Mouse (Mus musculus): ENCODE data around the gene Figla.
"Not testable (repeated sequence)": the region's sequence is repeated elsewhere in the genome, so short reads cannot be mapped to it uniquely, and the experiment has no call there.

The Figla gene

GRCm38 (mm10) chr6:86015871-86016270 lies at the start of gene Figla:
Gene Figla, plus strand, starts transcription at chr6:86016171.
- DNase-seq (ENCODE audit: extremely low spot score, low read depth, low spot score), result no peak

DNA sequence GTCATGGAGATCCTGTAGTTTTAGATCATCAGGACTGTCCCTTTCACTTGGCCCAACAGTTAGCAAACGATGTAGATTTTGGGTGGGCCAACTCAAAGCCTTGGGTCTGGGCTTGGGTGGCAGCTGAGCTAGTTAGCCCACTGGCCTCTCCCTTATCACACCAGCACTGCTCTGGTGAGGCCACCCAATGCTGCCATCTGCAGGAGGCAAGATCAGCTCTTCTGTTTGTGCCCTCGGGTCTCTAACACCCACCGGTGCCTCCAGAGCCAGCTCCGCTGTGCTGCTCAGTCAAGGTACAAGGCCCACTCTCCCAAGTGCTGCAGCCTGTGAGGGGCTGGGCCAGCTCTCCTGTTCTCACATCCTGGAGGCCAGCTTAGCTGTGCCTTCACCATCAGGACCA lies 49.3 kb upstream of the Figla start:
- DNase-seq (ENCODE audit: extremely low spot score, low read depth, low spot score), result no peak

GRCm38 (mm10) chr6:85969889-85970288 lies 46.1 kb upstream of the Figla start:
- no peak for DNase-seq (ENCODE audit: extremely low spot score, low read depth, low spot score)

DNA sequence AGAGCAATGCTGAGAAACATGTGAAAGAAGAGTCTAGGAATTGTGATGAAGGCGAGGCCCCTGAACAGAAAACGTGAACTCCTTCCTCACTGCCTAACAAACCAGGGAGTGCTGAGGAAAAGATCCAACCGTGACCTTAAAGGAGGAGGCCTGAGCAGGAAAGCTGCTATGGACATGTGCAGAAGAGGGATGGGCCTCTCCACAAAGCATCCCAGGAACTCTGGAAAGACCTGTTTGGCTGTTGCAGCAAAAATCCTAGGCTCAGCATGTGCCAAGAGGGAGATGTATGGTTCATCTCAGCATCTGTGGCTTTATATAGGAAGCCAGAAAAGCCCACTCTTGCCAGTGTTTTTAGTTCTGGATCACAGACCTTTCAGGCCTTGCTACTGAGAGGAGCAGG lies 43.3 kb upstream of the Figla start:
- DNase-seq (ENCODE audit: extremely low spot score, low read depth, low spot score), result no peak

GRCm38 (mm10) chr6:85973336-85973735 lies 42.6 kb upstream of the Figla start:
- DNase-seq (ENCODE audit: extremely low spot score, low read depth, low spot score), result no peak

GRCm38 (mm10) chr6:85974941-85975617 lies 40.9 kb upstream of the Figla start:
- DNase-seq (ENCODE audit: extremely low spot score, low read depth, low spot score), result no peak

GRCm38 (mm10) chr6:85975761-85976160 lies 40.2 kb upstream of the Figla start:
- no peak for DNase-seq (ENCODE audit: extremely low spot score, low read depth, low spot score)

DNA sequence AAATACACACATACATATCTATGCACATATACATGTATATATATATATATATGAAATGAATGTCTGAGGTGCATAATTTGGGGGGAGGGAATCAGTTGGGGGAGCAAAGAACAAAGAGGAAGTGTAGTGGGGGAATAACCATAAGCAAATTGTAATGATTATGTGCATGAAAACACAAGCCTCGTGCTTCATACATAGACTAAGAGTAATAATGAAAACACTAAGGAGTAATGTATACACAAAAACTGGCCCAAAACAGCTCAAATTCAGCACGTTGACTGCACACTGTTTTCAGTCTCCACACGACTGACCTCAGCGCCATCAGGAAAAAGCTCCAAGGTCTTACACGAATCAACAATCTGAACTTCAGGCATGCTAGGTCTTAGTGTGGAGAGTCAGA lies 39.7 kb upstream of the Figla start:
- no peak for DNase-seq (ENCODE audit: extremely low spot score, low read depth, low spot score)

- DNase-seq (ENCODE audit: extremely low spot score, low read depth, low spot score), result not testable (repeated sequence)
Measured at GRCm38 (mm10) chr6:85978736-85979135, 37.2 kb upstream of the Figla start.

- DNase-seq (ENCODE audit: extremely low spot score, low read depth, low spot score), result no peak
Measured at GRCm38 (mm10) chr6:85984351-85984750, 31.6 kb upstream of the Figla start.

GRCm38 (mm10) chr6:85989570-85989969 lies 26.4 kb upstream of the Figla start:
- DNase-seq (ENCODE audit: extremely low spot score, low read depth, low spot score), result not testable (repeated sequence)

DNA sequence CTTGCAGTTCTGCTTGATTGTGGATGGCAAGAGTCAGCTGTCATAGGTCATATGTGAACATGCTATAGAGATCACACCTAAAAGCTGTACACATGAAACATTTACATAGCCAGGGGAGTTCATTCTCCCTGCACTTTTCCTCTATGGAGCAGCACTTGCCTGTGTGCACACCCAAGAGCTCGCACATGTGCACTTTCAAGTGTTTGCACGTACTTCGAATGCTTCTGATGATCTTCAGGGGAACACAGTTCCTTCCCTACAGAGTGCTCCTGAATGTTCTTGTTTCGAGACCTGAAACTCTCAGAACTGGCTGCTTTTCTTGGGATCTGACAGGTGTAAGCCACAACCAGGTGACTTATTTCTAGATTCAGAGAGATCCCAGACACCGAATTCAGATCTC lies 25.2 kb upstream of the Figla start:
- DNase-seq (ENCODE audit: extremely low spot score, low read depth, low spot score), result not testable (repeated sequence)

DNA sequence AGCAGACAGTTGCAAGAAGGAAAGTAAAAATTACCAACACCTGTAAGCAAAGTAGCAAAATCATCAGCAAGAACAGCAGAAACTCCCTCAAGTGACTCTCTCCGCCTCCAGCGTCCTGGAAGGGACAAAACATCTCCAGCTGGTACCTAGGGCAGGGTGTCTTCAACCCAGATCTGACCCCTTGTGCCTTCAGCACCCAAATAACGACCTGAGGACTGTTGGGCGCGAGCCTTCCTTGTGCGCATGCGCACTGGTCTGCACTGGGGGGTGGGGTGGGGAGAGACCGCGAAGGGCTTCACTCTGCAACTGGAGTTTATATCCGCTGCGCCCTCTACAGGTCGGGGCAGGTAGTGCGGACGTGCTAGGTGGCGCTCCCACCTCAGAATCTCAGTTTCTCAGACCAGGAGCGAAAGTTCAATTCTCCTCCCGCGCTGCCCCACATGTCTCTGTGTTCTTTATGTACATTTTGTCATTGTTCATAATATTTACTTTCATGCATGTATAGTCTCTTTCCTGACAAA lies 12.5 kb upstream of the Figla start:
- DNase-seq (ENCODE audit: extremely low spot score, low read depth, low spot score), result no peak

DNA sequence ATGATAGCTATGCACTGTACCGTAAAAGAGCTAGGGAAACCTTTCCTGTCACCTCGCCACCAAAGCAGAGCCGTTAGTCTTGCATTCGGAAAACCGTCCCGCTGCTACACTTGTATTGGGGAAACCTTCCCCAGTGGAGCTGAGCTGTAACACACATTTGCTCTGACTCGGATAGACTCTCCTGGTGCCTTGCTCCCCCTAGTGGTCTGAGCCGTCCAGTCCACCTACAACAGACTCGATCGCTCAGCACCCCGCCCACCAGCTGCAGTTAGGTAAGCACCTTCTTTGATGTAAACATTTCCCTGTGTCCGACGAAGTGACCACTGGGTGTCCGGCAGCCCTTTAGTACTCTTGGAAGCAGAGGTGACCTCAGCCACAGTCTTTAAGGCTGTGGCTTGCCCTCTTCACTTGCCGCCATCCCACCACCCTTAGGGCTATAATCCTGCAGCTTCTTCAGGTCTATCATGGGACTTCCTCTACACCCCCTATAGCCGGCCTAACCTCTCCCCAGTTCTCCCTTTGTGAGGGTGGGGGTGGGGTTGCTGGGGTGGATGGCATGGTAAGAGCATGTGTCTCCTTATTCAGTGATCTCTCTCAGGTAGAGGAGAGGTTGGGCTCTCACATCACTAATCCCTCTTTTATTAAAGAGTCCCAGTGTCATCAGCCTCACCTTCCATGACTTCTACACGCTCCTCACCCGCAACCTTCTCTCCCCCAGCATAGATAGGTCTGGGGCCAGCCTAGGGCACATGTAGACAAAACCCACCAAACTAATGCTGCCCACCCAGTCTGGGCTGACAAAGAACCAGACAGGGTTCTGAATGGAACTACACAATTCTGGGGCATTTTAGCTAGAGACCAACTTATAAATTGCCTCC lies 11.5 kb upstream of the Figla start:
- DNase-seq (ENCODE audit: extremely low spot score, low read depth, low spot score), result peak; percentile 78

DNA sequence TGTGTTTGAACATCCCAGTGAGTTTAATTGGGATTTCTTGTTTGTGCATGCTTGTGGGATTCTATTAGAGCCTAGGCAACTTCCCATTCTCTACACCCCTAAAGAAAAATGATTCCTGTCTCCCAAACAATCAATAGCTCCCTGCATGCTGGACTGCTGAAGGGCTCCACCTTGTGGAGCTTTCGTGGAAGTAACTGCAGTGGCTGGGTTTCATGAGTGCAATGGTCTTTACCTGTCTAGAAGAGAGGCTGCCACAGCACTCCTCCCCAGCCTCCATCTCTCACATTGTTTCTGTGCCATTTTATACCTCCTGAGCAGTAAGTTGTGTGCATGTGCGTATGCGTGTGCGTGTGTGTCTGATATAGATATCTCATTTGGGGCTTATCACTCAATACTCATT lies 6.0 kb upstream of the Figla start:
- no peak for DNase-seq (ENCODE audit: extremely low spot score, low read depth, low spot score)

DNA sequence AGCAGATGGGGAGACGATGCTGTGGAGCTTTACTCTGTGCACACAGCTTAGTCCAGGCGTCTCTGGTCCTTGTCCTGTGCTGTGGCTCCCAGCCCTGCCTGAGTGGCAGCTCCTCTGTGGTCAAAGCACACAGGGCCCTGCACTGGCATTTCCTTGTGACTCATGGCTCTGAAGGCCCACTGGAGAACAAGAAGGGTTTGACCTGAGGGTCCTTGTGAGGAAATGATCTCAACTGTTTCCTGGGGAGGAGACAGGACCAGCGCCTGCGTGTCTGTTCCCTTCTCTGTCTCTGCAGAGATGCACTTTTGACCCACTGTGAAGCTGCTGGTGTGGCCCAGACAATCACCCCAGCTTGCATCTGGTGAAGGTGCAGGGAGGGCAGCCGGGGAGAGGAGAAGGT lies 1.2 kb upstream of the Figla start:
- DNase-seq (ENCODE audit: extremely low spot score, low read depth, low spot score), result not testable (repeated sequence)

DNA sequence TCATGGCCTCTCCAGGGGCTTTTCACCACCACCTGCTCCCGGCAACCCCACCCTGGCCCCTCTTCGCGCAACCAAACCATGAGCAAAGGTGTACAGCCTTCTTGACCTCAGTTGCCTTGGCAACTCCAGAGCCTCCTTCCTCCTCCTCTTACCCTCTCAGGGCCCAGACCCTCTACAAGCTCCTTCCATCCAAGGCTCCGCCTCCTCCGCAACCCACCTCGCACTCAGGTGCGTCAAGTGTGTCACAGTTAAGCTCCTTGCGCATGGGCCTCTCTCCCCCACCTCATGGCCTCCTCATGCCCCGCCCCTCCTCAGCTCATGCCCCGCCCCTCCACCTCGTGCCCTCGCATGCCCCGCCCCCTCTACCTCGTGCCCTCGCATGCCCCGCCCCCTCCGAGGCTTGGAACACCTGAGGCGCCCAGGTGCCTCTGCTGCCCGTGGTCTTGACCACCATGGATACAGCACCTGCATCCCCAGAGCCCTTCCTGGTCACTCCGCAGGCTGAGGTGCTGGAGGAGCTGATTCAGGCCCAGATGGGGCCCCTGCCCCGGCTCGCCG lies 901 bp downstream of the Figla start:
- DNase-seq (ENCODE audit: extremely low spot score, low read depth, low spot score), result no peak

DNA sequence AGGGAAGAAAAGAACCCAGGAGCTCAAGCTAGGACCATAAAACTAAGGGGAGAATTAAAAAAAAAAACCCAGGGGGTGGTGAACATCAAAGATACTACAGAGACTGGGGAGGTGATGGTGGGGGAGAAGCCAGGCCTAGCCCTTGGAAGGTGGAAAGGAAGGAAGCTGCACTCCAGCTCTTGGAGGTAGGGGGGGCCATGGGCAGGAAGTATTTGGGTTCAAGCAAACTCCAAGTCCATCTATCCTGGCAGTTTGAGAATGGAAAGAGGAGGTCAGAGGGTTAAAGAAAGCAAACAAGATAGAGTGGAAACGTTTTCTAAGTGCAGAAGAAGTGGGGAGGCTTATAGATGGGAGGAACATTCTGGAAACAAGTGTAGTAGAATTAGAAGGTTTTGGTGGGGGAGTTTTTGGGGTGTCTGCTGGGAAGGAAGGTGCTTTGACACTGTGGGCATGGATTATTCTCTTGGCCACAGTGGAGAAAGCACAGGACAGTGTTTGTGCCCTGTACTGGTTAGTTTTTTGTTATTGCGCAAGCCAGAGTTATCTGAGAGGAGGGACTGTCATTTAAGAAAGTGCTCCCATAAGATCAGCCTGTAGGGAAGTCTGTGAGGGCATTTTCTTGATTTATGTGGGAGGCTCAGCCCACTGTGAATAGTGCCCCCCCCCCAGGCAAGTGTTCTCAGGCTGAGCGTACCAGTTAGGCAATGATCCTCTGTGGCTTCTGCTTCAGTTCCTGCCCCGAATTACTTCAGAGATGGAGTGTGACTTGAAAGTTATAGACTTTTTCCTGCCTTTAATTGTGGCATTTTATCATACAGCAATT lies 3.7 kb downstream of the Figla start:
- DNase-seq (ENCODE audit: extremely low spot score, low read depth, low spot score), result no peak

GRCm38 (mm10) chr6:86020948-86021347 lies 5.0 kb downstream of the Figla start:
- DNase-seq (ENCODE audit: extremely low spot score, low read depth, low spot score), result peak; percentile 26

GRCm38 (mm10) chr6:86026632-86027292 lies 10.8 kb downstream of the Figla start:
- DNase-seq (ENCODE audit: extremely low spot score, low read depth, low spot score), result no peak
